Mouse (Mus musculus) left cerebral cortex, adult 9 months (tissue): Measurements from ENCODE around the gene Scgb1b30.
A peak's percentile ranks its signal among the peaks of the same experiment; 100 is the strongest.
"Not testable (repeated sequence)": the region's sequence is repeated elsewhere in the genome, so short reads cannot be mapped to it uniquely, and the experiment has no call there.

Experiments used
- DNase-seq, 2 experiments: peaks; one replicate each; pipeline ENCODE4 v3.0.0; 2022; ENCODE audit warnings: low spot score in 2 of 2

The Scgb1b30 gene

GRCm38 (mm10) chr7:34094911-34095481 lies at the start of gene Scgb1b30:
Gene Scgb1b30, plus strand, starts transcription at chr7:34095431.
- DNase-seq, result no peak

DNA sequence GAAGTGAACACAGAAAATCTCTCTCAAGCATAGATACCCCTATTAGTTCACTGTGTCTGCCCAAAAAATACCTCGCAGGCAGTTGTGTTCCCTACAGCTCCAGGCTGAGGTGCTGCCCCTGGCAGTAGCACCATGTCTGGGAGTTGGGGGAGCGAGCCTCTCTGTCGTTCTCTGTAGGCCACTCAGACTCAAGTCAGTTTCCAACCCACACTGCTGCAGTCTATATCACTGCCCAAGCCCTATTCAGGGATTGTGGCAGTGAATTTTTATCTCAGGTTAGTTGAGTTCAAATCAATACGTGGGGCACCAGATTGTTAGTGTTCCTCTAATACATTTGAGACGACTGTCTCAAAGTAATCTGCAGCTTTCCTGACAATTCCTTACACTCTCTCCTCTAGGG lies 27.1 kb upstream of the Scgb1b30 start:
- not testable (repeated sequence) for DNase-seq

- DNase-seq, result no peak
Observed at GRCm38 (mm10) chr7:34100002-34100401, 4.8 kb downstream of the Scgb1b30 start.

DNA sequence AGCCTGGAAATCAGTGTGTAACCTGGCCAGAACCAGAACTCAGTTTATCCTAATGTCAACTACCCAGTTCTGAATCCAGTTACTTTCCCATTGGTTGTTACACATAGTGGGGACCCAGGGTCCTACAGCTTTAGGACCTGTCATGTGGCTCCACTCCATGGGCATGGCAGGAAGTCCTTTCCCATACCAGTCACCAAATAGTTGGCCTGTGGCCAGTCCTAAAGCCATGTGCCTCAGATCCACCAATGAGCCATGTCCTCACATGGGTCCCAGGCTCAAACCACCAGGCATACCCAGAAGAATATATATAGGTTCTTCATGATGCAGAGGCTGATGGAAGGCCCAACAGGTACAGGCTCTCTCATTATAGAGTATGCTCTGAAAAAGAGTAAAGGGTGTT lies 6.0 kb downstream of the Scgb1b30 start:
- DNase-seq, result no peak

DNA sequence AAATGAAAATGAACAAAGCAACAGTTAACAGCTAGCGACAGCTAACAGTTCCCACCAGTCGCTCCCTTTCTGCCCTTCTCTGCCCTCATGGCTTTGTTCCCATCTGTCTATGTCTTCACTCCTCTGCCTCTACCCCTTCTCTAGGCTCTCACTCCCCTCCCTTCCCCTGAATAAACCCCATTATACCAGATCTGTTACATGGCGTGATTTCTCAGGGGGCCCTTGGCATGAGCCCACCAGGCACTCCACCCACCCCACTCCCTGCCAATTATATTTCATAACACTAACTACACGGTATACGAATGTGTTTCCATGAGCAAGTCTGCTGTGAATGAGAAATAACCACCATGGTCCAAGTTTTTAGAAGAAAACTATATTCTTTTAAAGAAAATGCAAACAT lies 14.0 kb downstream of the Scgb1b30 start:
- DNase-seq, result no peak

- DNase-seq, result no peak
Observed at GRCm38 (mm10) chr7:34116601-34117000, 21.4 kb downstream of the Scgb1b30 start.

GRCm38 (mm10) chr7:34120636-34121035 lies 25.4 kb downstream of the Scgb1b30 start:
- not testable (repeated sequence) for DNase-seq

GRCm38 (mm10) chr7:34122987-34123720 lies 27.9 kb downstream of the Scgb1b30 start:
- DNase-seq, result no peak

GRCm38 (mm10) chr7:34125346-34125745 lies 30.1 kb downstream of the Scgb1b30 start:
- no peak for DNase-seq

GRCm38 (mm10) chr7:34126291-34126690 lies 31.1 kb downstream of the Scgb1b30 start:
- DNase-seq, result no peak

DNA sequence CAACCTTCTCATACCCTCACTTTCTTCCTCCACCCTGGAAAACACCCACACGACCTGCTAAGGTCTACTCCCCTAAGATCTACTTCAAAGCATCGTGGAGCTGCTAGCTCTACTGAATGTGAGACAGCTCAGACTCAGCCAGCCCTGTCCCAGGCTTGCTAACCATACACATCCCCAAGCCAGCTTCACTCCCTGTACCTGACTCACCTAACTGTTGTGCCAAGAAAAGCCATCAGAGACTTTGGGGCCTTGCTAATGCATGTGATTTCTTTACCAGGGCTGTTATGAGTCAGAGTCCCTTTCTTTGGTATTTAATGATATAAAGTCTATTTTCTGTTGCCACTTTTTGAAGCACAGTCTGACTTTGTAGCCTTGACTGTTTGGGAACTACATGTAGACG lies 35.9 kb downstream of the Scgb1b30 start:
- no peak for DNase-seq

DNA sequence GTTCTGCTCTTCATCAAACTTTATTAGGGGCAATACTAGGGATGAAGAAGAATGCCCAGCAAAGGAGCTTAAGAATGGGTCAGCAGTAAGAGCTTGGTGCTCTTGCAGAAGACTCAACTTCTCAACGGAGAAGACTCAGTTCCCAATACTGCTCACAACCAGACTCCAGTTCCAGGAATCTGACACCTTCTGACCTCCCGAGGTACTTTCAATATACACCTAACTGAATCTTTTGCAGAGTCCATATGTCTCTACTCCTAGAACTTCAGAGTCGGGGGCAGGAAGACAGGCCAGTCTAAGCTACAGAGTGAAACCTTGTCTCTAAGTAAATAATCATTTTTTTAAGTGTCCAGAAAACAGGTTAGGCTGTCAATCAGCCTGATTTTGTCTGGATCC lies 36.7 kb downstream of the Scgb1b30 start:
- DNase-seq, result no peak

DNA sequence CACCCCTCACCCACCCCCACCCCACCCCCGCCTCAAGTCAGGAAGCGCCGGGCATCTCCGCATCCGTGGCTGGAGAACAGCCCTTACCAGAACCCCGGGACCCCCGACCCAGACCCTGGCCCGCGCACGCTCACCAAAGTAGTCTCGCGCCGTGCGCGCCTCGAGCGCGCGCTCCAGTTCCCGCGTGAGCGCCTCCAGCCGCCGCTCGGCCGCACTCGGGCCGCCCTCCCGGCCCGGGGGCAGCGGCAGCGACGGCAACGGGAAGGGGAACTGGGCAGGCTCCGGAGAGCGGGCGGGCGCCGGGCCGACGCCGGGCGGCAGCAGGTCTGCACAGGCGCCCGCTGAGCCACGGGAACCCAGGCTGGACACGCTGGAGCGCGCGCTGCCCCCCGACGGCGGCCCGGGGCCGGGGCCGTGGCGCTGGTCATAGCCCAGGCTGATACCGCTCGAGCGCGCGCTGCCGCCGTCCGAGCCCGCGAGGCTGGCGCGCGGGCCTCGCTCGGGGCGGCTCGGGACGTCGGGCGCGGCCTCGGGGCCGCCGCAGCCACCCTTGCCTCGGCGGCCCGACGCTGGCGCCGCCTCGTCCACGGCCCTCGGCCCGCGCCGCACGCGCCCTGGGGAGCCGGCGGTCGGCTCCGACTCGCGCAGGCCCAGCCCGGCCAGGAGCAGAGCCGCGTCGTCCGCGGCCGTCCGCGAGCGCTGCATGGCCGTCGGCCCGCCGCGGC lies 37.3 kb downstream of the Scgb1b30 start:
- DNase-seq, result no peak

DNA sequence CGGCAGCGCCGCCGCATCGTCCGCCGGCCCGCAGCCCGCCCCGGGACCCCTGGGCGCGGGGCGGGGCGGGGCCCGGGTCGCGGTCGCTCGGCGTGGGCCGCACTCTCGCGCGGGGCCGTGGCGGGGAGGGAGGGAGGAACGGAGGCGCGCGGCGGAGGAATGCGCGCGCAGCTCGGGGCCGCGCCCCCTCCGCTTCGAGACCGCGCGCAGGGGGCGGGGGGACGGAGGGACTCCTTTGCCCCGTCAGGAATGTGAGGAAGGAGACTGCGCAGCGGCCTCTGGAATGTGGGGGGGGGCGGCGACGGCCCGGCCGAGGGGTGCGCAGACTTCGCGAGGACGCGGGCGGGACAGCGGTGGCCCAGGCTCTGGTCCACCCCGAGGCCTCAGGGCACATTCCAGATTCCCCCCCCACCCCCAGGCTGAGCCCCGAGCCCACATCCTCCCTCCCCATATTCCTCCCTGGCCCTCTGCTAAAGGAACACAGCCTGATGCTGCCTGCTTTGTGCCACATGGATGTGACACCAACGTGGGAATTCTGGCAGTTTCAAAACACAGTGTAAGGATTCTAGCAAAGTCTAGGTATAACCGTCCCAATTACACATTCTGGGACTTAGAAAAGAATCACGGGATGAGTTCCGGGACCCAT lies 38.0 kb downstream of the Scgb1b30 start, which contains the start of gene Wtip:
Wtip (minus strand) TSS at position 152 of the 646 bp plus-strand sequence.
- DNase-seq, result no peak

DNA sequence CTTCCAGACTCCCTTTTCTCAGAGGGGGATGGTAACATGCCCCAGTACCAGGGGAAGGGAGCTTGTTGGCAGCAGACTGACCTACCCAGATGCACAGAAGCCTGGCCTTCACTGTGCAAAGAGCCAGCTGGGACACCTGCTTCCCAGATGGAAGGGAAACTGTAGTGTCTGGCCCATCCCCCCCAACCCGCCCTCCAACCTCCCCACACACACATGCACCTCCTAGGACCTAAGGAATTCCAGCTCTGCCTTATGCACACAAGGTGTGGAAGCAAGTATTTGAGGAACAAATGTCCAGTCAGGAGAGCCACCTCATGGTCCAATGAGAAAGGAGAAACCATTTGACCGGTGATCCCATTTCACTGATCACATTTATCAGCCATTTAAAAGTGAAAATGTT lies 39.1 kb downstream of the Scgb1b30 start:
- no peak for DNase-seq

DNA sequence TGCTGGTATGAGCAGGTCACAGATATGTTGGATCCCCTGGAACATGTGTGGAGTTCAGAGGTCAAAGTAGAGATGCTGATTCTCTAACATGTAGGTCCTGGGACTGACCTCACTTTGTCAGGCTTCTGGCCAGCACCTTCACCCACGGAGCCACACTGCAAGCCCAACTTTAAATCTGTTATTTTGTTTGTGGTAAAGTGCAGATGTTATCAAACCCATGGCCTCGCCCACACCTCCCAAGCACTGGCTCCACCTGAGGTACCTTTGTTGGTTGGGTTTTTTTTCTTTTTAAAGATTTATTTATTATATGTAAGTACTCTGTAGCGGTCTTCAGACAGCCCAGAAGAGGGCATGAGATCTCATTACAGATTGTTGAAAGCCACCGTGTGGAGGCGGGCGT lies 44.3 kb downstream of the Scgb1b30 start:
- no peak for DNase-seq

- peak in 1 of 2 experiments; percentile 21 for DNase-seq
Observed at GRCm38 (mm10) chr7:34141123-34141522, 45.9 kb downstream of the Scgb1b30 start.

- DNase-seq, result no peak
Observed at GRCm38 (mm10) chr7:34147193-34147592, 52.0 kb downstream of the Scgb1b30 start.
